Mouse (Mus musculus): Measurements from ENCODE around the gene Glrx5.

Glrx5 gene

GRCm38 (mm10) chr12:105032147-105032831 is at the start of gene Glrx5:
Gene Glrx5, plus strand, starts transcription at chr12:105032688.
- peak; percentile 94 for DNase-seq (ENCODE audit: low spot score)

DNA sequence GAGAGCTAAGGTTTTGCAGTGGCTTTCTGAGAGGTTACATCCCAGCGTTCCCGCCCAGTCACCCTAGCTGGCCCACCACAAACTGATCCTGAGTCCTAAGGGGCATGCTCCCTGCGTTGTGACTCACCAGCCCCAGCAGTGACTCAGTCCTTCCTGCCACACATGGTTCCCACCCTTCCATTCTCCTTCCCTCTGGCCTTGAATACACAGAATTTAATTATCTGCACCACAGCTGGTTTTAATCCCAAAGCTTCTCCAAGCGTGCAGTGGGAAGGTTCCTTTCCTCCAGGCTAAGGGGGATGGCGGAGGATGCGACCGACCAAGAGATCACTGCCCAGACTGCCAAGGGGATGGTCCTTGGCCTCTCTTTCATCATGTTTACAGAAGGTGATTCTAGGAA is 49.0 kb upstream of the Glrx5 start:
- DNase-seq (ENCODE audit: low spot score) = no peak

DNA sequence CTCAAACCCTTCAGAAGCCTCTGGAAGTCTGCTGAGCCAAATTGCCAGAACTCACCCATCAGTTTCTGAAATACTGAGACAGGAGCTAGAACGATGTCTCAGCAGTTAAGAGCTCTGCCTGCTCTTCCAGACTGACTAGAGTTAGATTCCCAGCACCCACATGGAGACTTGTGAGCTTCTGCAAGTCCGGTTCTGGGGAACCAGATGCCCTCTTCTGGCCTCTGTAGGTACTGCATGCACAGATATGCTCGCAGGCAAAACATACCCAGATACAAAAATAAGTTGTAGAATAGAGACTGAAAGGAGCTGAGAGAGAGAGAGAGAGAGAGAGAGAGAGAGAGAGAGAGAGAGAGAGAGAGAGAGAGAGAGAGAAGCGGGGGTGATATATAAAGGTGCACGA is 47.4 kb upstream of the Glrx5 start:
- no peak for DNase-seq (ENCODE audit: low spot score)

DNA sequence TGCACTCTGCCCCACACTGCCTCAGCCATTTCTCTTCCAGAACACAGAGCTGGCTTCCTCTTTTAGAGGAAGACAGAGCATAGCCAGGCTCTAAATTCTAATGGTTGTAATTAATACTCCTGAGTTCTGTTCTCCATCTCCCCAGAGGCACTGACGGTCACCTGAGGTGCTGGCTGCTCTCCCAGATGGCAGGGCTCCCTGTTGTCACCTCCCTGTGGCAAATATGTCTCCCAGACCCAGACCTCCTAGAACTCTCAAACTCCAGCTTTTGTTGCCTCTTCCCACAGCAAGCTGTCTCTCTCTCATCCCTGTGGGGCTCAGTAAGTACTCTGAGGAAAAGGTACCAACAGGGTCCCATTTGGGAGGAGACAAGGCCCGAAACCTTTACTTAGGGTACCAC is 46.5 kb upstream of the Glrx5 start:
- DNase-seq (ENCODE audit: low spot score) = no peak

DNA sequence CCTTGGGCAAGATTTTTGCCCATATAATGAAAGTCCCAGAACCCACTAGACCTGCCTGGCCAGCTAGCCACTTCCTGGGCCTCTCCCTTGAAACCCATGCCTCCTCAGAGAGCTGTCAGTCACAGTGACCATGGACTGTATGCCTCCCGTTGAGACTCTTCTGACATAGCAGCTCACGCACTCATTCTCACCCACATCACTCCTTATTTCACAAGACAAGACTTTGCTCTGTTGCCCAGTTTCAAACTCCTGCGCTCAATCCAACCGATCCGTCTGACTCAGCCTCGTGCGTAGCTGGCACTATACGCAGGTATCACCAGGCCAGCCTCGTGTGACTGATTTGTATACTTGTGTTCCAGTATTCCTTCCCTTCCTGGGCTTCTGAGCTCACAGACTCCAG is 45.7 kb upstream of the Glrx5 start:
- no peak for DNase-seq (ENCODE audit: low spot score)

DNA sequence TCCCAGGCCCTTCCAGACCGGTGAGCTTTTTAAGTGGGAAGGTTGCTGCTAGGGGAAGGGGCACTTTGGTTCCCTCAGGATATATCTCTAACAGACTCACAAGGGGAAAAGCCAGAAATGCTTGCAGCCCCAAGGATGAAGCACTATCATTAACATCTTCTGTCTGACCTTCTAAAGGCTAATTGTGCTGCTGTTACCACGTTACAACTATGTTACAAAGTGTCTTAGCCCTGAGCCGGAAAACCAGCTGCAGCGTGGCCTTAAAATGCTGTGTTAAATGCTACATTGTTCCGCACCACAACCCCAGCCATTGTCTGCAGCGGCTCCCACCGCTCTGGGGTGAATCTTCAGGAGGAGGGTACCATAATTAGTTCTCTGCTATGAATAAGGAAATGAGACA is 44.6 kb upstream of the Glrx5 start:
- DNase-seq (ENCODE audit: low spot score) = no peak

GRCm38 (mm10) chr12:104990741-104991454 is 41.6 kb upstream of the Glrx5 start:
- no peak for DNase-seq (ENCODE audit: low spot score)

- no peak for DNase-seq (ENCODE audit: low spot score)
Observed at GRCm38 (mm10) chr12:104992123-104992741, 40.3 kb upstream of the Glrx5 start.

- DNase-seq (ENCODE audit: low spot score) = no peak
Observed at GRCm38 (mm10) chr12:104992838-104993237, 39.6 kb upstream of the Glrx5 start.

DNA sequence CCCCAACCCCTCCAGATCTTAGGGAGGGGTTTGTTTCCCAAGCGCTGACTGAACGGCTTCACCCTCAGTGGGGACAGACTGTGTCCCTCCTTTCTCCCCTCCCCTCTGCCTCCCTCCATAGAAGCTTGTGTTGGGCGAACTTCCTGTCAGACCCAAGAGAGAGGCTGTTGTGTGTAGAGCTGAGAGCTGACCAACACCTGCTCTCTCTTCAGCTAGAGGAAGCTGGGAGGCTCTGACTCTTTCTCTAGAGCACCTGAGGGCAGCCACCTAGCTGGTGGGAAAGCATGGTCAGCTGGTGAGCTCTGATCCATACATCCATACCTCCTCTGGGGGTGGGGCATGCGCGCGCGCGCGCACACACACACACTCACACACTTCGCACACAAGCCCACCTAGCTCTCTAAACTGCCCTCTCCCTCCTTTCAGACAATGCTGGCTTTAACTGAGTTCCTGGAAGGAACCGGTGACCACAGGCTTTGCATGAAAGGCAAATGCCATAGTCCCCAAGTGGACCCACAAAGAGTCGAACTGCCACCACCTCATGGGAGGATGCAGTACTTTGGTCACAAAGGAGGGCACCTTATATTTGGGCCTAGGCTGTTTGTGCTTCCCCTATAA is 37.1 kb upstream of the Glrx5 start:
- no peak for DNase-seq (ENCODE audit: low spot score)

DNA sequence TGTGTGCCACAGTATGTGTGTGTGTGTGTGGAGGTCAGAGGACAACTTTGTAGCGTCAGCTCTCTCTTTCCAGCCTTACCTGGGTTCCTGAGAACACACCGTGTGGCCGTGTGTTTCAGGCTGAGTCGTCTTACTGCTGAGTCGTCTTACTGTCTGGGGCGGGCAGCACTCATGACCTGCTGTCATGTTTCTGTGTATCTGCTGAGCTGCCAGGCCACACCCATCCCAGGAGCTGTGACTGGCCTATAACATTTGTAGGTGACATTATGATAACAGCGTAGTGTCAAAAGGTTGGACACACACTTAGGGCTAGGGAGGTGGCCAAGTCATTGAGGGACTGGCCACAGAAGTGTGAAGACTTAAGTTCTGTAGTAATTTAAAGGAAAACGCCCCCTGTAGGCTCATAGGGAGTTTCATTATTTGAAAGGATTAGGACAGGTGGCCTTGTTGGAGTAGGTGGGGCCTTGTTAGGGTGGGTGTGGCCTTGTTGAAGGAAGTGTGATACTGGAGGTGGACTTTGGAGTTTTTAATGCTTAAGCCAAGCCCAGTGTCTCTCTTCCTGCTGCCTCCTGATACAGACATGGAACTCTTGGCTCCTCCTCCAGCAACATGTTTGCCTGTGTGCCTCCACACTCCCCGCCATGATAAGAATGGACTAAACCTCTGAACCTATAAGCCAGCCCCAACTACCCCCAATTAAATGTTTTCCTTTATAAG is 36.3 kb upstream of the Glrx5 start:
- no peak for DNase-seq (ENCODE audit: low spot score)

GRCm38 (mm10) chr12:104997159-104997558 is 35.3 kb upstream of the Glrx5 start:
- DNase-seq (ENCODE audit: low spot score) = no peak

GRCm38 (mm10) chr12:104997641-104998293 is 34.7 kb upstream of the Glrx5 start:
- no peak for DNase-seq (ENCODE audit: low spot score)

DNA sequence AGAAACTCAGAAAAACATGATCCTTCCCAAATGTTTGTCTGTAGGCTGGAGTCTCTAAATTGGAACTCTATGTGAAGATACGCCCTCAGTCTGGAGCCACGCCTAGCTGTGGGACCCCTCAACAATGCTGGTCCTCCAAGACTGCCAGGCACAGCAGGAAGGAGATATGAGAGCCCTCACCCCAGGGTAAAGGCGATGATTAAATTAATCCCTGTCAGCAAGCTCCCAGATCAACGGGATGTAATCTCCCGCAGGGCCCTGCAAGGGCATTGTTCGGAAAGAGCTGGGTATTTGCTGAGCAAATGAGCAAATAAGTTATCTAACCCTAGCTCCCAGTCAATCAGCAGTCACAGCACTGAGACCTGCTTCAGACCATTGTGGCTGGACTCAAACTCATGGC is 33.9 kb upstream of the Glrx5 start:
- DNase-seq (ENCODE audit: low spot score) = no peak

- DNase-seq (ENCODE audit: low spot score) = no peak
Observed at GRCm38 (mm10) chr12:104999171-104999570, 33.3 kb upstream of the Glrx5 start.

DNA sequence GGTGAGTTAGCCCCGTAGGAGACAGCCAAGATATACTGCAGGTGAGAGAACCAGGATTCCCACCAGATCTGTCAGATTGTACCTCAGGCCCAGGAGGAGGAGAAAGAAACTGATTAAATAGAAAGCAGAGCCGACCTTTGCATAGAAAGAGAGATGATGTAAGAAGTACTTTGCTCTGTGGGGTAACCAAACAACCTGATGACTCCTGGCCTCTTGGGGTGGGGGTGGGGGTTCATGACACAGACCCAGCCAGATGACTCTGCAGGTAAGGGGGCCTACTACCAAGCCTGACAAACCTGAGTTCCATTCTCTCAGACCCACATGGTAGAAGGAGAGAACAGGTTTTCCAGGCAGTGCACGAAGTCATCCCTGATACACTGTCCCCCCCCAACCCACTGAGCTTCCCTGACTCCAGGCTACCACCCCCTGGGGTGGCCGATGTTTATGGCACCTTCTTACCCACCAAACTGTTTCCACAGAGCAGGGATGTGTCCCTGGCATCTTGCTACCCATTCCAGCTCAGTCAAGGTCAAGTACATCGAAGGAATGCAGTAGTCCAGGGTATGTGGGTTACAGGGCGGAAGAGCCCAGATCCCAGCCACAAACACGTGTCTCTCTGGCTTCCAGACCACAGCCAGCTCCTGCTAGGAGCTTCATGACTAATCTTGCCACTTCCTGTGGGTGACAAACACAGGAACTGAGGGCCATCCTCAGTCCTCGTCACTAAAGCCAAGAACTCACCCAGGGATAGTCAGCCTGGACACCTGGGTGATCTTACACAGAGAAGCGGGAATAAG is 31.8 kb upstream of the Glrx5 start:
- no peak for DNase-seq (ENCODE audit: low spot score)

- DNase-seq (ENCODE audit: low spot score) = no peak
Observed at GRCm38 (mm10) chr12:105001317-105001716, 31.2 kb upstream of the Glrx5 start.

DNA sequence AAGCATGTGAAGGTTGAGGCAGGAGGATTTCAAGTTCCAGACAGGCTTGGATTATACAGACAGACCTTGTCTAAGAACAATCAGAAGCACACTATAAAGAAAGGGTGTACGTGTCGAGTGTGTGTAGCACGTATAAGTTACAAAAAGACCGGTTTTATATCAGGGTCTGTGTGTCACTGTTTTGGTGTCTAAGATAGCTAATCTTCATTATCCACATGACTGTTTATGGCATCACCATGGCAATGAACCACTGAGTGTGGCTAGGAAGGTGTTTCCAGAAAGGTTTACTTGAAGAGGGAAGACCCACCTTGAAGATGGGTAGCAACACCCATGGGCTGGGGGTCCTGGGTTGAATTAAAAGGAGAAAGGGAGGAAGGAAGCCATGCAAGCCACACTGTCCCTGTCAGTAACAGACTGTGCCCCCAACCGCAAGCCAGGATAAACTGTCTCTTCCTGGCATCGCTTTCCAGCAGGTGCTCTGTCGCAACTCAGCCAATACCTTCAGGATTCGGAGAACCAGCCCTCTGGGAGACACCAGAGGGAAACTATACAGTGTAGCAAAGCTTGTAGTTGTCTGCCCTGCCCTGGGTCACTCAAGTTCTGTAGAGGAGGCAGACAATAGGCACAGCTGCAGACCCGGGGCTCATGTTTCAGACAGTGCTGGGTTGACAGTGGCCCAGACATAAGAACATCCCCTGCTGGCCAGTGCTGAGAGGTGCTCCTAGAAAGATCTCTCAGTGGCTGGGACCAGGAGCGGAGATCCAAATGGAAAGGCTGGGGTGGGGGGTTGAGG is 30.0 kb upstream of the Glrx5 start:
- DNase-seq (ENCODE audit: low spot score) = no peak

- DNase-seq (ENCODE audit: low spot score) = no peak
Observed at GRCm38 (mm10) chr12:105003158-105003557, 29.3 kb upstream of the Glrx5 start.

DNA sequence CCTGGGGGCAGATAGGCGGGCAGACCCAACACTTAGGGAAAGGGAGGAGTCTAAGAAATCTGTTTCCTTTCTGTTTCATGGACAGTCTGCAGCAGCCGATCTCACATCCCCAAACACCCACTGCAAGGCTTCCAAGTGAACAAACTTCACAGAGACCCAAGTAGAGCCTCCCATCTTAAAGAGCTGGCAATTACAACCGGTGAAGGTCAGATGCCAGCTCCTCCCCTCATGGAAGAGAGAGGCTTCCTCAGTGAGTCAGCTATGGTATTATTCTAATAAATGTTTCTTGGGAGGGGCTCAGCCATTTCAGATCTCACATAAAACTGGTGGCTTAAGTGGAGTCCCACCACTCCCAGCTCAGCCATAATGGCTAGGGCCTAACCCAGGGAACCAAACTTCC is 28.8 kb upstream of the Glrx5 start:
- DNase-seq (ENCODE audit: low spot score) = no peak

Data from ovary, postnatal 14 days (tissue).